Mouse (Mus musculus): ENCODE measurements around the gene Tlx2.

Gene Tlx2

DNA sequence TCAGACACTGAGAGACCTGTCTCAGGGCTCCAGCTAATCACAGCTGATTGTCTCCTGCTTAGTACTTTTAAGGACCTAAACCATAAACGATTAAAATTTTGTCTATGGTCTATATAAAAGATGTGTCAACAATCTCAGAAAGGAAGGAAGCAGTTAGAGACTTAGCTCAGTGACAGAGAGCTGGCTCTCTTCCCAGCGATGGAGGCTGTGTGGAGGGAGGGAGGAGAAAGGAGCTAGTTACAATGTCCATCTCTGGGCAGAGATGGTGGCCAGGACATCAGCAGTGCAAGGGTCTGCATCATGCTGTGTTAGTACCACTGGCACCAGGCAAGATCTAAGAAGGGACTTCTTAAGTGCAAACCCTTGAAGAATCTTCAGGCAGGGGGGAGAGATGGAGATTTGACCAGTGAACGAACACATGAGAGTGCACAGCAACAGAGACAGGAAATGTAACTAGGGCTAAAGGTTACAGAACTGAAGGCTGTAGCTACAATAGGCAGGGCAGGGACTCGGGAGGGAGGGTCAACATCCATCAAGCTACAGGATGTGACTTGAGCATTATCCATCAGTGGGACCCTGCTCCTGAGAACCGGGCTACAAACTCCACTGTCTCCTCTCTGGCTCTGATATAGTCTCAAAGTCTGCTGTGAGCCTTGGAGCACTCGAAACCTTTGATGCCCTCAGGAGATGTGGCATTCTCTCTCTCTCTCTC is 22.5 kb upstream of the Tlx2 start:
- no peak for DNase-seq (ENCODE audit: low read depth, low spot score)

DNA sequence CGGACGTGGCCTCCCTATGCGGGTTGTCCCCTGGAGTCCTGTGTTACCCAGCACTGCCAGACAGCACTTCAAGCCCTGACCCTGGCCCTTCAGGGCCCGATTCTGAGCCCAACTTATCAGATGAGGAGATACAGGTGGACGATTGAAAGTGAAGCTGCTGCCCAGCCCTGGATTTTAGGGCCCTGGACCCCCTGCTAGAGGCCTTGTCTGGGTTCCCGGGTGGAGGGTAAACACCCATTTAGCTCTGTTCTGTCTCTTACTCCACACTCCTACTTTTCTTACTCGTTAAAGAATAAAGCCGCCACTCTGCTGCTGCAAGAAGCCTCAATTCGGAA is 17.8 kb upstream of the Tlx2 start:
- DNase-seq (ENCODE audit: low read depth, low spot score), result no peak

DNA sequence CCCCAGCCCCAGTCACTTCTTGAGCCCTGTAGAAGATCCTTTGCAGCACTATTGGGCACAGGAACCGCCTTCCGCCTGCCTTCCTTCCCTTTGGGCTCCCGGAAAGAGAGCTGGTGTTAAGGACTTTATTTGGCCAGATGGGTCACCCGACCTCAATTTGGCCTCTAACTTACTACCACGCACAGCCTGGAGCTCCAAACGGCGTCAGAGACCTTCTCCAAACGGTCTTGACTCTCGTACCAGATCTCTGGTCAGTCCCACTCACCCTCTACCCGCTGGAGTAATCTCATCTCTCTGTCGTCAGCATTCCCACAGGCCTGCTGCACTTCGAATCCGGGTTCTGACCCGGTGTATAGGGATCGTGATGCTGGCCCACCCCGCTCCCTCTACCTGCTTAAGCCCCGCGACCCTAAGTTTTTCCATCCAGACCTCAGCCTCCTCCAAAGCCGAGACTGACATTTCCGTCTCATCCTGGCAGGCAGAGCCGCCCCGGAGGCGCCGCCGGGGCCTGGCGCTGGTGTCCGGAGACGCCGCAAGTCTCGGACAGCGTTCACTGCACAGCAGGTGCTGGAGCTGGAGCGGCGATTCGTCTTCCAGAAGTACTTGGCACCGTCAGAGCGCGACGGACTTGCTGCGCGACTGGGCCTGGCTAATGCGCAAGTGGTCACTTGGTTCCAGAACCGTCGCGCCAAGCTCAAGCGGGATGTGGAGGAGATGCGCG is 17.3 kb upstream of the Tlx2 start:
- peak; percentile 27 for DNase-seq (ENCODE audit: low read depth, low spot score)

DNA sequence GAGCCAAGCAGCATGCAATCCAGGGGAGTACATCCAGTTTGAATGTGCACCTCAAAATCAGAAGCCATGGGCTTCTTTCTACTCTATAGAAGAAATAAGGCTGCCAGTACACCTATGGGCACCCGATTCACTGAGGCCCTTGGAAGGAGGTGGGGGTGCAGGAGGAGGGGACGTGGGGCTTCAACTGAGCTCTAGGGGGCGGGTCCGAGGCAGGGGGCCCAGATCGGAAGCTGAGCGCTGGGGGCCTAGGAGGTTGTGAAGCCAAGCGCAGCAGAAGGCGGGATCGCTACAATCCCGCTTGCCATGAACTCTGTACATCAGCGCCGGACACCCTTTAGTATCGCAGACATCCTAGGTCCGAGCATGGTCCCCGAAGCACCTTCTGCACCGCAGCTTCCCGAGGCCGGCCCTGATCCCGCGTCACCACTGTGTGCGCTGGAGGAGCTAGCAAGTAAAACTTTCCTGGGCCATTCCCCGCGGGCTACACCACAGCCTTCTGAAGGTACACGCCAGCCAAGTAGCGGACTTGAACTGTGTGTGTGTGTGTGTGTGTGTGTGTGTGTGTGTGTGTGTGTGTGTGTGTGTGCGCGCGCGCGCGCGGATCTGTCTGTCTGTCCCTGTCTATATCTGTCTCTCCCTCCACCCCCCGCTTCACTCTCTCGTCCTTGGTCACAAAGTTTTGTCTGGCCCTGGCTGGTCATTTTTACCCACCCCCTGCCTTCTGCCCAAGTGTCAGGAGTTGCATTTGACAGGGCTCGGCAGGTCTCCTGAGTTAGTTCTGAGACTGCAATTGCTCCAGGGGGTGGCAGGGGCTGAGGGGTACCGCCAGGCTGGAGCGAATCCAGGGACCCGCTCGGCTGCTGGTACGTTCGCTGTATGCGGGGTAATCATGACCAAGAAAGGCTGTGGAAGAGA is 16.3 kb upstream of the Tlx2 start, which contains the start of gene Lbx2:
TSS of gene Lbx2 (plus strand) at position 247 of the 915 bp plus-strand sequence.
- peak; percentile 31 for DNase-seq (ENCODE audit: low read depth, low spot score)

DNA sequence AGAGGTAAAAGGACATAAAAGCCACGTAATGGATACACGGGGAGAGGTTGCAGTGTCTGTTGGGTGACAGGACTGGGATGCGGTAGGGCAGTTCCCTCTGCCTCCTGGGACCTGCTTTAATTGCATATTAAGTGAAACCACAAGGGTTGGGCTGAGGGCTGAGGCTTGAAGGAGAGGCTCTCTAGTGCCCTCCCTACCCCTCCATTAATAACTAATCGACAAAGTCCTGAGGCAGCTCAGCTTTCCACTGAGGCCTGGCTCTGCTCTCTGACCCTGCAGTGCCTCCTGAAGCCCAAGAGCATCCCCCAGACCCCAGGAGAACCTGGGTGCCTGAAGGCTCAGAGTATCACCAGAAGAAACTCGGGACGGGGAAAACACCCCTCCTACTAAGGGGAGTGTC is 14.4 kb upstream of the Tlx2 start:
- no peak for DNase-seq (ENCODE audit: low read depth, low spot score)

DNA sequence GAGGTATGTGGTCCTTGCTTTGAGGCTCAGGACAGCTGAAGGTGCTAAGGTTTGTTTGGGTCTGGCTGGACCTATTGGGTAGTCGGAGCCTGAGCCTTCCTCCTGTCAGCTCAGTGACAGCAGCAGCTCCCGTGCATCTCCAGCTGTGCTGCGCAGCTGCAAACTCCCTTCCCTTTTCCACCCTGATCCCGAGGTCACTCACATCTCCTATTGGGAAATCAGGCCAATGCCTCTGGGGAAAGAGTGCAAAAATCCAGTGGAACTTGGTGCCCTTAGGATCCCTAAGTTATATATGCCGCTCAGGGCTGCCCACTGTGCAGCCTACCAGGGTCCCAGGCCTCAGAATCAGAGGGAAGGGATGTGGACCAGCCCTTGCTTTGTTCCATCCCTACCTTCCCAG is 13.4 kb upstream of the Tlx2 start:
- DNase-seq (ENCODE audit: low read depth, low spot score), result no peak

DNA sequence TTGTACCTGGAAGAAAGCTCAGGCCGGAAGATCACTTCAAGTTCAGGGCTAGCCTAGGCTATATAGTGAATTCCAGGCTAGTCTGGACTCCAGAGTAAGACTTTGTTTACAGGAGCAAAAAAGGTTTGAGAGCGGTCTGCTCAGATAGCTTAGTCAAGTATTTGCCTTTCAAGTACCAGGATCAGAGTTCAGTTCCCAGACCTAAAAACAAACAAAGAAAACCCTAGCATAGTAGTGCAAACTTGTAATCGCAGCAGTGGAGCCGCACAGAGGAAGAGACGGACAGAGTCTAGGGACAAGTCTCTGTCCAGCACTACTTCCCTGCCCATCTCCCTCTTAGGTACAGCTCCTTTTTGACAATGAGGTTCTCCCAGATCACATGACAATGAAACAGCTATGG is 10.1 kb upstream of the Tlx2 start:
- DNase-seq (ENCODE audit: low read depth, low spot score), result no peak

DNA sequence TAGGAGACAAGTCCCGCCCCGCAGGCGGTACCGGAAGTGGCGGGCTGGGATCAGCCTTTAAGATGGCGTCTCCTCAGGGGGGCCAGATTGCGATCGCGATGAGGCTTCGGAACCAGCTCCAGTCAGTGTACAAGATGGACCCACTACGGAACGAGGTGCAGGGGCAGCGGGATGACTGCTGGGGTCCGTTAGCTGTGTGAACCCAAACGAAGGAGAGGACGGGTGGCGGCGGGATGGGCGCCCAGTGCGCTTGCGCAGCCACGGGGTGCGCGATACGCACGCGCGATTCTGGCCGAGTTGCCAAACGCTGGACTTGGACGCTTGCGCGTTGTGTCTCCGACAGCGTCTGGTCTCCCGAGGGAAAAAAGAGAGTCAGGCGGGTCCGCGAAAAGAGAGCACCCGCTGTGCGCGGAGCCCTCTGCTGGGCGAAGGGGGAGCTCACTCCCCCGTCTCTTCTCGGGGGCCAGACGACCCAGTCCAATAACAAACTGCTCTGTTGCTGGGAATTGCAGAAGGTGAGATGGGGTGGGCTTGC is 8.3 kb upstream of the Tlx2 start:
- peak; percentile 97 for DNase-seq (ENCODE audit: low read depth, low spot score)

DNA sequence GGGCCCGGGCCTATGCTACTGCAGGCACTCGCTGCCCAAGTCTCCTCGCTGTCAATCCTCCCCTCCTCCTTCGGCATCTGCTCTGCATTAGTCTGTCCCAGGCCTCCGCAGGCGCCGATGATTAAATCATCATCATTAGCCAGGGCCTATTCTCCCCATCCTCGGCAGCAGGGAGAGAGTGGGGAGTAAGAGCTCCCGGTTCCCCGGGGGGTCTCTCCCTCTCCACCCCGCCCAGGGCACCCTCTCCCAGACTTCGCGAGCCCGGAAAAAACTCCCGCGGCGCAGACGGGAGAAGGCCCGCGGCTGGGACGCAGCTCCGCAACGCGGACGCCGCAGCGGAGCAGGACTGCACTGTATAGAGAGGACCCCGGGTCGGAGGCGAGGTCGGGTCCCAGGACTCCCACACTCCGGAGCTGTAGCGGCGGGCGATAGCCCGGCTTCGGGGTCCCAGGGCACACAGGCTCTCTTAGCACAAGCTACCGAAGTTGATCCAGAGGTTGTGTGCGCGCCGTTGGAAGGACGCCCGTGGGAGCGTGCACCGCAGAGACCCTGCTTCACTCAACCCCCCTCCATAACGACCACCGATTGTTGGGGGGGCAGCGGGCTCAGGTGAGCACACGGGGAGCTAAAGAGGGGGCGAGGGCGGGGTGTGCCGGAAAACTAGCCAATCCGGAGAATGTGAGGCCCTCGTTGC is 7.7 kb upstream of the Tlx2 start, which contains the start of gene Pcgf1:
TSS of gene Pcgf1 (plus strand) at position 240 of the 694 bp plus-strand sequence.
- DNase-seq (ENCODE audit: low read depth, low spot score), result peak; percentile 63

DNA sequence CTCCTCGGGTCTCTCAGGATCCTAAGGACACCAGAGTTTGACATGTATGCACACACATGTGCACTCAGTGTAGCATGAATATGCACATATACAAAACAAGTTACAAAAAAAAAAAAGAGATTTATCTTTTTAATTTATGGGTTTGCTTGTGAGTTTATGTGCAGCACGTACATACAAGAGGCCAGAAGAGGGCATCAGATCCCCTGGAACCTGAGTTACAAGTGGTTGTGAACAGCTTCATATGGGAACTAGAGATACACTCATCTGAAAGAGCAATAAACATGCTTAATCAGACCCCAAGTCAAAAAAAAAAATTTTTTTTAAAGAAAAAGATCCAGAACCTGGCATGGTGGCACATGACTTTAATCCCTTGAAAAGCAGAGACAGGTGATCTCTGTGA is 4.9 kb upstream of the Tlx2 start:
- peak; percentile 28 for DNase-seq (ENCODE audit: low read depth, low spot score)

DNA sequence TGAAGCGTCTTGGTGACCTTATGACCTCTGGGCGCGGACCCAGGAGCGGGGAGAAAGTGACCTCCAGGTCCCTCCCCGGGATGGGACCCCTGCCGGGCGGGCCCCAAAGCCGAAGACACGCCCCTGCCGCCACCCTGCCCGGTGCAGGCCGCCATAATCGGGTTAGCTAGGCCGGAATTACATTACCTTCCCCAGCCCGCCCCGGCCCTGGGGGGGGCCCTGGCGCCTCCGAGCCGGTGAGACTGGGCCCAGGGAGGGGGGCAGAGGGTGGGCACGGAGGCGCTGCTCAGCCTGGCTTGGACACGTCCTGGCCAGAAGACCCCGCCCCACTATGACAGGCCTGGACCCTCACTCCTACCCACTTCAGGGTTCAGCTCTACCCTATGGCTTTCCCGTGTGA is 1.1 kb upstream of the Tlx2 start:
- DNase-seq (ENCODE audit: low read depth, low spot score), result no peak

DNA sequence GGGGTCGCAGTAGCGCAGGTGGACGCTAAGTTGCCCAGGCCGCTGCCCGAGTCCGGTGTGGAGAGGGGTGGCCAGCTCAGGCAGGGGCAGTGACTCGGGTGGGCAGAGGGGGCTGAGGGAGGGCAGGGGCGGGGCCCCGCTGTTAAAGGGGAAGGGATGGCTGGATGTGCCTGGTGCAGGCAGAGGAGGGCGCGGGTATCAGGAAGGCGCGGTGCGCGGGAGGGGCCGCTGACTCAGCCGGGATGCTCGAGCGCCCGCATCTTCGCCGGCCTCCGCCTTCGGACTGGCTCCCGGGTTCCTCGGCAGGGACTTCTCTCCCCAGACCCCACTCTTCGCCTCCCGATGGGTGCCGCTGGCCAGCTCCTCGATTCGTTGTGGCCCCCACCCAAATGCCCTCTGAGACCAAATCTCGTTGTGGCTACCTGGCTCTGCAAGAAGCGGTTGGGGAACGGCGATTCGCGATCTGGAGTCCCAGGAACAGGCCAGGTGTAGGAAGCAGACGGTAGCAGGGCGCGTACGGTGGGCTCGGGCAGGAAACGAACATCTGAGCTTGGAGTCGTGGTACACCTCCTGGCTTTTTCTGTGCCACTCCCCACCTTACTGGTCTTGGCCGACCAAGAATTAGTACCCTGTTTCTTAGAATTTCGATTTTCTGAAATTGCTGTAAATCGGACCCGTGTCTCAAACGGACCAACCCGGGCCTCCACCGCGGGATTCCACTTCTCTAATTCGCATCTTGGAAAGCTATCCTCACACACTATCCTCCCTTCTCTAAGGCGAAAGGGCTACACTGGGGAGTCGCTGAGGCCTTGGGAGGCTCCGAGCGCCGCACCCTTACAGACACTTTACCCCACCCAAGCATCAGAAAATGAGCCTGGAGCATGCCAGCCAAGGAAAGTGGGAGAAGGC is 472 bp upstream of the Tlx2 start:
- DNase-seq (ENCODE audit: low read depth, low spot score), result peak; percentile 48

DNA sequence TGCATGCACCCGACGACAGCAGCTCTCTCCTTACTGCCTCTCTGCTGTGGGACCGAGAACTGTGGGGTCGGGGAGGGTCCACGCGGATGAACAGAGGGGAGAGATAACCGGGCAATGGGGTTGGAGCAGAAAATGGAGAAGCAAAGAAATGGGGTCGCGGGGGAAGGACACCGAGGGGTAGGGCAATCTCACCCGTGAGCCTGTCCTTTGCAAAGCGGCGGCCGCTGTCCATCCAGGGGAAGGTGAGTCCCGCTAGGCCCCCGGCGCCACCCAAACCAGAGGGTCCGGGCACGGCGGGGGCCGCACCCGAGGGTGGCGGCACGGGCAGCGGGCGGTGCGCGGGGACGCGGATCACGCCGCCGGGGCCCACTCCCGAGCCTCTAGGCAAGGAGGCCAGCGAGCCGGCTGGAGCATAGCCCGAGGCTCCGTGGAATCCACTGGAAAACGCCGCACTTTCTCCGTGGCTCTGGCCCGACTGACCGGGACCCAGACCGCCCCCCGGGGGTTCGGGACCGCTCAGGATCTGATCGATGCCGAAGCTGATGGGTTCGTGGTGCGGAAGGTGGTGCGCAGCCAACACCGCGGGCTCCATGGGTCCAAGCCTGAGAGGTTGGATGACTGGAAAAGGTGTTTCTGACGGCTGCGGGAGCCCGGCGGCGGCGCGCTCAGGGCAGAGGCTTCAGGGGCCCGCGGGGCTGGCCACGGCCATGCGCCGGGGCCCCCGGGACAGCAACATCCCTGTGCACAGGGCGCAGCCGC is 426 bp downstream of the Tlx2 start:
- DNase-seq (ENCODE audit: low read depth, low spot score), result peak; percentile 37

DNA sequence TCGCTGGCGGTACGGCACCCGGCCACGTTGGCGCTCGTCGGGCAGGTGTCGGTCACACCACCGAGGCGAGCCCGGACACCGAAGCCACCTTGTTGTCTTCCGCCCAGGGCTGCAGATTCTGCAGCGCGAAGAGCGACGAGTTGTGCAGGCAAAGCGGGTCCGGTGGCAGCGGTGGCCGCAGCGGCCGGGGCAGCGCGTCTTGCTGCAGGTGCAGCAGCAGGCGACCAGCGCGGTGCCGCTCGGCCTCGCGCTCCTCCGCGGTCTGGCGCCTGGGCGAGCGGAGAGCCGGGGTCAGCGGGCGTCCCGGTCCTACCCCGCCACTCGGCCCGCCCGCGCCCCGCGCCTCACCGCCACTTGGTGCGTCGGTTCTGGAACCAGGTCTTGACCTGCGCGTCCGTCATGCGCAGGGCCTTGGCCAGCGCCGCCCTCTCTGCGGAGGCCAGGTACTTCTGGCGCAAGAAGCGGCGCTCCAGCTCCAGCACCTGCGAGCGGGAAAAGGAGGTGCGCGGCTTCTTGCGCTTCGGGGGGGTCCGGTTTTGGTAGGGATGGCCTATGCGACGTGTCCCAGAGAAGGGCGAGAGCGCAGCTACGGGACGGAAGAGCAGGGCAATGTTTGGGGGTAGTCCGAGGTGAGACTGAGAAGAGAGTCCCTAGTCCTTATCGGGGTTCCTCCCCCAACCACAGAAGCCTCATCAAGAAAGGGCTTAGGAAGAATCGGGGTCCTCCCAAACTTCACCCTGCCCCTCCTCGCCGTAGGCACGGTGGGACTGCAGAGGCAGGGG is 1.2 kb downstream of the Tlx2 start:
- peak; percentile 38 for DNase-seq (ENCODE audit: low read depth, low spot score)

DNA sequence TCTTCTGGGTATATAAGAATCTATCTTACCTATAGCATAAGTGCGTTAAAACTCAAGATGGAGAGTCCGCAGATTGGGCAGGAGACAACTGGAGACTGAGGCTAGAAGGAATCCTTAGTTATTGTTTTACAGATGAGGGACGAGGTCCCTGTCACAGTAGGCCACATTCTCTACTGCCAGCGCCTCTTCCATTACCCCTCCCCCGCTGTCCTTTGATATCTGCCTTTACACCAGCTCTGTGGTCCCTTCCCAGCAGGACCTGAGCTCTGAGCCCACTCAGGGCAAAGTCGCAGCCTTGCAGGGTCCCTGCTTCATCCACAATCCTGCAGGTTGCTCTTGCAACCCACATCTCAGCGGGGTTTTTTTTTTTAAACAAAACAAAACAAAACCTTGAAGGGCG is 1.9 kb downstream of the Tlx2 start:
- peak; percentile 60 for DNase-seq (ENCODE audit: low read depth, low spot score)

DNA sequence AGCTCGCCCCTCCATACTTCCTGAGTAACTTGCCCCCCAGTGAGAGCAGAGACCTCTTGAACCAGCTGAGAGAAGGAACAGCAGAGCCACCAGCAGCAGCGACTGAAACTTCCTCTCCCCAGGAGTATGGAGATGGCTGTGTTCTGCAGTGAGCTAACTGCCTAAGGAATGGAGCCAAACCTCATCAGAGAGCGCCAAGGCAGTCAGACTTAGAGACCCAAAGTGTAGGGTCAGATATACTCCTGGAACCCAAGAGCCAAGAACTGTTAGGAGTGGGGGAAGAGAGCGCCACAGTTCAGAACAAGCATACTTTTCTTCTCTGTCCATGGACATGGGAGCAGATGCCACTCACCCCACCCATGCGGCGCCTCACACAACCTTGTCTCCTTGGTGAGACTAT is 3.7 kb downstream of the Tlx2 start:
- no peak for DNase-seq (ENCODE audit: low read depth, low spot score)

DNA sequence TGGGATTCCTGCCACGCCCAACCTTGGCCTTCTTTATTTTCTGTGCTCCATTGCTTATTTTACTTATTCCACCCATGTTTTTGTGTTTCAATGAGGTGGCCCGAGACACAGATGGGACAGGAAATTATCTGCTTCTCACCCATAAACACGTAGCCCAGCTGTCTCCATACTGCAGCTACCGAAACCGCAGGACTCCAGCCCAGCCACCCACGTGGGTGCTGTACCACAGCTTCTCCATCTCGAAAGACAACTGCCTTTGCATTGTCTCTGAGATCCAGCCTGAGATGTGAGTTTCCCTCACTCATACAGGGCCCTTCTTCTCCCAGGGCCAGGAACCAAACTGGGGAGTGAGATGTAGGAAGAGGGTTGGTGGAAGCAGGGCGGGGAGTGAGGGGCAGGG is 4.1 kb downstream of the Tlx2 start:
- DNase-seq (ENCODE audit: low read depth, low spot score), result peak; percentile 18

DNA sequence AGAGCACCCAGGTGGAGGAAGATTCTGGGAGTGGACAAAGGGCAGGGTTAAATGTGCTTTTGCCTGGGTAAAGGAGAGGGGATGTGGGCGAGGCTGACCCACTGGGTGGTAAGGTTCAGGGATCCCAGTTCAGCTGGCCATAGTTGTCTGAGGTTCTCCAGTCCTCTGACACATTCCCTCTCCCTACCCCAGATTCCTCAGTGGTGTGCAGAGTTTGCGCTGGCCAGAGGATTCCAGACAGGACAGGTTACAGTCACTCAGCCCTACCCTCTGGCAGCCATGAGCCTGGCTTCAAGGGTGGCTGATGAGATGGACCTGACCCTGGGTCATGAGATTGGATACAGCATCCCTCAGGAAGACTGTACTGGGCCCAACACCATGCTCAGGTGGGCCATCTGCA is 11.4 kb downstream of the Tlx2 start:
- DNase-seq (ENCODE audit: low read depth, low spot score), result no peak

DNA sequence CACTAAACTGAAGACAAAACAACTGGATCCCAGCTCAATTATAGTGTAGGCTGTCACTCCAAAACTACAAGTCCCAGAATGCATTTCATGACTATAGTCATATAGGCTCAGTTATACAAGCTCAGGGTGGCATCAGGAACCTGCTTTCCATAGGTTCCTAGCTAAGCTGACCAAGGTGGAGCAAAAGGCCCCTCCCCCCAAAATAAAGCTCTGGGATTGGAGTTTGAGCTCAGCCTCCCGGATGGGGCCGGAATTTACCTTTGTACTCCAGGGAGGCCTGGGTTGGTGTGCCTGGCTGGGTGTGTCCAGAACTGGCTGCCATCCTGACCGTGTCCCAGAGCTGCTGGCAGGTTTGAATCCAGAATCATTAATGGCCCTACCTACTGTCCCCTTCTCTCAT is 12.3 kb downstream of the Tlx2 start, which contains the start of gene Dqx1:
TSS of gene Dqx1 (plus strand) at position 55 of the 400 bp plus-strand sequence.
- peak; percentile 94 for DNase-seq (ENCODE audit: low read depth, low spot score)

Measured in R1 (cell line).